Mouse (Mus musculus) lung, embryonic 14.5 days (tissue): ENCODE data around the gene Nkx1-2. TPM values are rescaled to one million over a fixed set of nuclear protein-coding genes. Genes with fewer than 3 reads are reported as not detected.

ENCODE experiments used
- ATAC-seq: fragments of 200-750 bp; cut with Nextera tagmentation; 2 replicates; pipeline ENCODE4 v1.8.0; 2017; ENCODE audit warnings: mild to moderate bottlenecking, moderate TSS enrichment, moderate library complexity; ENCODE audit not compliant: insufficient read depth
- DNase-seq: peaks from one replicate; pipeline ENCODE4 v3.0.0-alpha.2; 2015
- H3K27ac ChIP-seq: fragments of 300-500 bp; sonication (generic); 2 replicates; pipeline ENCODE4 v1.5.1; 2014; ENCODE audit warnings: low read depth, mild to moderate bottlenecking, moderate library complexity
- H3K27me3 ChIP-seq: fragments of 300-500 bp; sonication (generic); 2 replicates; pipeline ENCODE4 v1.6.1; 2014; ENCODE audit warnings: low read length, control low read depth; ENCODE audit not compliant: insufficient read depth
- H3K36me3 ChIP-seq: fragments of 300-500 bp; sonication (generic); 2 replicates; pipeline ENCODE4 v1.6.1; 2014; ENCODE audit warnings: control low read depth; ENCODE audit not compliant: insufficient read depth
- H3K4me1 ChIP-seq: fragments of 300-500 bp; sonication (generic); 2 replicates; pipeline ENCODE4 v1.6.1; 2014; ENCODE audit warnings: antibody characterized with exemption, control low read depth; ENCODE audit not compliant: insufficient read depth
- H3K4me2 ChIP-seq: fragments of 300-500 bp; sonication (generic); 2 replicates; pipeline ENCODE4 v1.6.1; 2014; ENCODE audit warnings: mild to moderate bottlenecking
- H3K4me3 ChIP-seq: fragments of 300-500 bp; sonication (generic); 2 replicates; pipeline ENCODE4 v1.5.1; 2014; ENCODE audit warnings: low read depth, low read length
- H3K9ac ChIP-seq: fragments of 300-500 bp; sonication (generic); 2 replicates; pipeline ENCODE4 v1.6.1; 2014
- H3K9me3 ChIP-seq: fragments of 300-500 bp; sonication (generic); 2 replicates; pipeline ENCODE4 v1.6.1; 2016; ENCODE audit warnings: low read depth, low read length, control low read depth
- CTCF ChIP-seq: IDR thresholded peaks from 2 replicates; pipeline ENCODE4 v1.5.1; 2016; ENCODE audit warnings: antibody characterized with exemption, low read depth
- WGBS: fragments of 180-500 bp; shearing (Covaris S2); extraction: QIAGEN DNeasy Blood & Tissue Kit; methylation state at CpG from one replicate; pipeline ENCODE4 v1.1.7; 2014; 5-methylcytosine and 5-hydroxymethylcytosine counted together
- polyA plus RNA-seq: library from polyadenylated mRNA; unstranded; fragments of >200 nt; fragmentation: Nextera tagmentation; extraction: Ambion mirVana; gene quantifications from 2 replicates; pipeline ENCODE4 v1.2.1, GENCODE M21; 2014

Nkx1-2 gene
- polyA plus RNA-seq, 1 experiment from 2014 or later = not detected

- ATAC-seq = no peak
- Histone ChIP-seq H3K4me3 (no peak overlapping the region), H3K9ac (no peak overlapping the region), H3K9me3 (no peaks in the 10 kb centered on the region), H3K36me3 (no peaks in the 10 kb centered on the region), H3K4me2 (no peak overlapping the region), H3K27me3 (no peaks in the 10 kb centered on the region), H3K27ac (no peak overlapping the region), H3K4me1 (0 out of 2 replicates have a peak, but pooled peaks cover 3% of the 10 kb centered on the region)
- TF ChIP-seq CTCF = no peak
- DNase-seq = peak; percentile 49
- 16% methylated on average over 12 of the region's 12 CpGs for WGBS
These were observed 37.9 kb upstream of the Nkx1-2 start for GRCm38 (mm10) chr7:132637292-132637691.

- DNase-seq (no peak), ATAC-seq (no peak)
- no peak for TF ChIP-seq CTCF
- H3K27me3 ChIP-seq = no peaks in the 10 kb centered on the region
- H3K36me3 ChIP-seq = no peaks in the 10 kb centered on the region
- H3K9me3 ChIP-seq = no peaks in the 10 kb centered on the region
- no peak overlapping the region for H3K9ac ChIP-seq
- H3K4me3 ChIP-seq = no peak overlapping the region
- no peak overlapping the region for H3K27ac ChIP-seq
- WGBS = 73% methylated on average over 11 of the region's 11 CpGs
- no peaks in the 10 kb centered on the region for H3K4me1 ChIP-seq
- H3K4me2 ChIP-seq = no peak overlapping the region
These were observed 31.9 kb upstream of the Nkx1-2 start for GRCm38 (mm10) chr7:132631313-132631712.

- H3K9ac ChIP-seq = no peak overlapping the region
- no peak overlapping the region for H3K27ac ChIP-seq
- no peak for ATAC-seq
- no peaks in the 10 kb centered on the region for H3K4me1 ChIP-seq
- no peak for DNase-seq
- H3K27me3 ChIP-seq = no peaks in the 10 kb centered on the region
- H3K36me3 ChIP-seq = no peaks in the 10 kb centered on the region
- no peak for TF ChIP-seq CTCF
- H3K9me3 ChIP-seq = no peaks in the 10 kb centered on the region
- 74% methylated on average over 3 of the region's 3 CpGs for whole genome bisulfite sequencing
- H3K4me2 ChIP-seq = no peak overlapping the region
- no peak overlapping the region for H3K4me3 ChIP-seq
These were observed 28.0 kb upstream of the Nkx1-2 start for GRCm38 (mm10) chr7:132627448-132627847.

- Histone ChIP-seq H3K27me3 (no peaks in the 10 kb centered on the region), H3K4me2 (no peak overlapping the region), H3K36me3 (no peaks in the 10 kb centered on the region), H3K9me3 (no peaks in the 10 kb centered on the region), H3K4me1 (no peaks in the 10 kb centered on the region), H3K27ac (no peak overlapping the region), H3K9ac (no peak overlapping the region), H3K4me3 (no peak overlapping the region)
- no peak for ATAC-seq
- no peak for DNase-seq
- WGBS = 55% methylated on average over 4 of the region's 4 CpGs
- TF ChIP-seq CTCF = no peak
These were observed 26.7 kb upstream of the Nkx1-2 start for GRCm38 (mm10) chr7:132626174-132626573.

- 69% methylated on average over 10 of the region's 10 CpGs for WGBS
- DNase-seq (no peak), ATAC-seq (no peak)
- Histone ChIP-seq H3K4me3 (no peak overlapping the region), H3K9ac (no peak overlapping the region), H3K9me3 (no peaks in the 10 kb centered on the region), H3K27me3 (no peaks in the 10 kb centered on the region), H3K27ac (no peak overlapping the region), H3K4me1 (no peaks in the 10 kb centered on the region), H3K36me3 (no peaks in the 10 kb centered on the region), H3K4me2 (no peak overlapping the region)
- no peak for TF ChIP-seq CTCF
These were observed 24.7 kb upstream of the Nkx1-2 start for GRCm38 (mm10) chr7:132624161-132624560.

GRCm38 (mm10) chr7:132619975-132620918 is 20.8 kb upstream of the Nkx1-2 start:
- H3K27ac ChIP-seq = no peak overlapping the region
- H3K4me3 ChIP-seq = no peak overlapping the region
- no peak for TF ChIP-seq CTCF
- H3K36me3 ChIP-seq = no peaks in the 10 kb centered on the region
- H3K4me1 ChIP-seq = no peaks in the 10 kb centered on the region; the same call in 1 of the 2 replicates
- H3K4me2 ChIP-seq = no peak overlapping the region
- no peaks in the 10 kb centered on the region for H3K9me3 ChIP-seq
- ATAC-seq (no peak), DNase-seq (no peak)
- H3K9ac ChIP-seq = no peak overlapping the region
- H3K27me3 ChIP-seq = no peaks in the 10 kb centered on the region
- 81% methylated on average over 15 of the region's 15 CpGs for WGBS

GRCm38 (mm10) chr7:132619549-132619948 is 20.1 kb upstream of the Nkx1-2 start:
- Histone ChIP-seq H3K36me3 (no peaks in the 10 kb centered on the region), H3K9ac (no peak overlapping the region), H3K9me3 (no peaks in the 10 kb centered on the region), H3K27ac (no peak overlapping the region), H3K4me1 (no peaks in the 10 kb centered on the region; the same call in 1 of the 2 replicates), H3K4me3 (no peak overlapping the region), H3K27me3 (no peaks in the 10 kb centered on the region), H3K4me2 (no peak overlapping the region)
- no peak for ATAC-seq
- no peak for DNase-seq
- 91% methylated on average over 8 of the region's 8 CpGs for WGBS
- no peak for TF ChIP-seq CTCF
